8 mouse cellular contexts compared by ENCODE assay signal in genomic region chr19:60874064-60874694, GRCm38 (mm10). TPM values are rescaled to one million over a fixed set of nuclear protein-coding genes. Genes with fewer than 3 reads are reported as not detected.
DNase-seq lines count a peak whose midpoint lies in the region; ATAC-seq lines count a peak whose summit lies in the region.

Gene Prdx3 (minus strand): TSS chr19:60874556.

- intact Hi-C loops in gastrocnemius, postnatal 14 days (cut with DNase I; ENCODE audit: low total_unique reads): no loop called here
- intact Hi-C loops in left cerebral cortex, postnatal 10 days (cut with DNase I): no loop called here

- peak; percentile 98 for ATAC-seq in inflammation-experienced regulatory T-cells, adult 6 months
- ATAC-seq in megakaryocyte-erythroid progenitor cell, adult 5-6 weeks (replicated peaks; ENCODE audit: low FRiP score, low TSS enrichment, poor library complexity, severe bottlenecking): peak; percentile 97

- DNase-seq in adipocyte (ENCODE audit: low spot score): peak; percentile 98
- DNase-seq in embryo, embryonic 10 days (ENCODE audit: low spot score): peak; percentile 96
- peak; percentile 96 for DNase-seq in gastrocnemius, postnatal 14 days
- peak; percentile 91 to 96 for DNase-seq in left cerebral cortex, postnatal 10 days (ENCODE audit: extremely low spot score in 1 of 2, low spot score in 2 of 2)
- DNase-seq in right cerebral cortex, postnatal 25 days: peak; percentile 95
- peak; percentile 93 to 95 for DNase-seq in urinary bladder, postnatal 4 days (ENCODE audit: low spot score in 2 of 2)

RNA-seq across cellular contexts. Expression of gene Prdx3, which starts in this region (rescaled TPM):
- total RNA-seq in gastrocnemius, postnatal 14 days (2021): 100 to 1,000 TPM; 163 to 192 TPM
- 100 to 1,000 TPM; 118 to 143 (median 121) TPM for polyA plus RNA-seq in inflammation-experienced regulatory T-cells, adult 6 months (2017; shearing (Covaris generic))
- 10 to 100 TPM; 91.6 to 93.9 TPM for total RNA-seq in left cerebral cortex, postnatal 10 days (2021)
- 200 and 207 TPM in 2 replicates for total RNA-seq in megakaryocyte-erythroid progenitor cell, adult 5-6 weeks (2014; fragmentation: Nextera tagmentation)
- total RNA-seq in megakaryocyte-erythroid progenitor cell, adult 5-6 weeks (2017): 228 and 245 TPM in 2 replicates

Comparison
In these comparisons a context has a peak if more than half of its experiments do, and no peak if none do; other contexts are left out.
1. Peak in every context shown above with its lines: DNase-seq and ATAC-seq.